Mouse (Mus musculus): ENCODE measurements around the gene Fos.

DNA sequence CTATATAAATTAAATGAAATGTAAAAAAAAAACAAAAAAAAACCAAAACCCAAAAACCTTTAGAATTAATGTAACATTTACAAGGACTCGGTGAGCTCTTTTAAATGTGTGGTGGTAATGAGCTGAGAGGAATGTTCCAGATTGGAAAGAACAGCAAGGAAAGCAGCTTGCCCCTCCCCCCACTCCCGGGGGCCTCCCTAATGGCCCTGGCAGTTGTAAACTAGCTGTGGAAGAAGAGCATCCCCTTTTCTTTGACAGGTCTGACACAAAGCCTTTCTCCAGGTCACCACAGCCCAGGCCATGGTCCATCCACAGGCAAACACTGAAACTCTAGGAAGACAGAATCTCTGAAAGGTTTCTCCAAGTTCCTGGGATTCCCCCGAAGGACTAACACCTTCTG is 5.5 kb downstream of the Fos start:
- TF ChIP-seq POLR2A (IDR thresholded peaks at IDR 0.05; ENCODE audit: low read depth, low read length): no peak
- no peak for TF ChIP-seq CTCF (IDR thresholded peaks at IDR 0.05; ENCODE audit: borderline replicate concordance, insufficient read depth, low read length)

All from embryonic fibroblast, embryonic 13.5 days (primary cell).